In genomic region chr11:34169464-34169894, GRCm38 (mm10) we compare ENCODE assay signal across 10 mouse cellular contexts. TPM values are rescaled to one million over a fixed set of nuclear protein-coding genes. Genes with fewer than 3 reads are reported as not detected.
DNase-seq lines count a peak whose midpoint lies in the region; ATAC-seq lines count a peak whose summit lies in the region.
"Had no signal": no experiment of that assay in that cellular context is flagged by ENCODE, and none has a peak within 500 bp of the region (broad histone marks: within the 10 kb centered on the region; RNA-seq: fewer than 3 reads in every experiment).

No protein-coding gene starts in this region.

- no peaks in the 10 kb centered on the region for H3K9me3 ChIP-seq in limb, embryonic 15.5 days
- H3K9me3 ChIP-seq in midbrain, embryonic 13.5 days: no peaks in the 10 kb centered on the region
- H3K9me3 ChIP-seq: hindbrain, embryonic 13.5 days; megakaryocyte, embryonic 14.5 days had no signal

- H3K9ac ChIP-seq in limb, embryonic 15.5 days: no peak overlapping the region
- no peak overlapping the region for H3K9ac ChIP-seq in midbrain, embryonic 13.5 days (replicated peaks)
- H3K9ac ChIP-seq: hindbrain, embryonic 13.5 days had no signal

- peaks cover 12% of the 10 kb centered on the region for H3K4me1 ChIP-seq in limb, embryonic 15.5 days
- H3K4me1 ChIP-seq in midbrain, embryonic 13.5 days (replicated peaks): no peaks in the 10 kb centered on the region; the same call in 1 of the 2 replicates
- H3K4me1 ChIP-seq: megakaryocyte, embryonic 14.5 days had no signal

- no peak overlapping the region for H3K4me2 ChIP-seq in limb, embryonic 15.5 days
- H3K4me2 ChIP-seq in midbrain, embryonic 13.5 days (replicated peaks): no peak overlapping the region
- H3K4me2 ChIP-seq: hindbrain, embryonic 13.5 days had no signal

- intact Hi-C loops in heart, postnatal 36 days (cut with DNase I): no loop called here

- no peak overlapping the region for H3K27ac ChIP-seq in limb, embryonic 15.5 days
- no peak overlapping the region for H3K27ac ChIP-seq in midbrain, embryonic 13.5 days
- H3K27ac ChIP-seq: hindbrain, embryonic 13.5 days had no signal

- no peaks in the 10 kb centered on the region for H3K36me3 ChIP-seq in limb, embryonic 15.5 days
- H3K36me3 ChIP-seq in midbrain, embryonic 13.5 days: no peaks in the 10 kb centered on the region
- H3K36me3 ChIP-seq: hindbrain, embryonic 13.5 days had no signal

- 15% methylated on average over 5 of the region's 5 CpGs for WGBS in limb, embryonic 15.5 days
- 20% methylated on average over 5 of the region's 5 CpGs for WGBS in midbrain, embryonic 13.5 days

- peak; percentile 26 for DNase-seq in urinary bladder, postnatal 14 days (ENCODE audit: low spot score)
- DNase-seq in urinary bladder, adult 2 months (ENCODE audit: low spot score): no peak
- peak; percentile 16 to 32 for DNase-seq in heart, postnatal 36 days
- no peak for DNase-seq in spleen, postnatal 10 days (ENCODE audit: low spot score in 2 of 2)
- DNase-seq in adrenal gland, postnatal 25 days: no peak
- DNase-seq in thymus, postnatal 25 days: no peak

- H3K4me3 ChIP-seq in limb, embryonic 15.5 days: no peak overlapping the region
- H3K4me3 ChIP-seq in midbrain, embryonic 13.5 days (replicated peaks): no peak overlapping the region
- H3K4me3 ChIP-seq: hindbrain, embryonic 13.5 days; megakaryocyte, embryonic 14.5 days had no signal

- ATAC-seq in limb, embryonic 15.5 days (ENCODE audit: insufficient number of reproducible peaks, low FRiP score, low TSS enrichment, low read depth): peak; percentile 44; the same call in 1 of the 2 replicates
- ATAC-seq in midbrain, embryonic 13.5 days: no peak

- H3K27me3 ChIP-seq in limb, embryonic 15.5 days: no peaks in the 10 kb centered on the region
- no peaks in the 10 kb centered on the region for H3K27me3 ChIP-seq in midbrain, embryonic 13.5 days
- H3K27me3 ChIP-seq: hindbrain, embryonic 13.5 days had no signal

RNA-seq across cellular contexts. Expression of gene Foxi1, which starts 38.4 kb away (rescaled TPM):
- polyA plus RNA-seq in urinary bladder, adult 2 months (2012; rRNA removed): not detected in 2 replicates
- not detected for total RNA-seq in heart, postnatal 36 days (2021)
- not detected in 2 replicates for polyA plus RNA-seq in limb, embryonic 15.5 days (2015; fragmentation: Nextera tagmentation; extraction: Ambion mirVana)
- polyA plus RNA-seq in midbrain, embryonic 13.5 days (2015; fragmentation: Nextera tagmentation; extraction: Ambion mirVana): not detected in 2 replicates
- total RNA-seq in adrenal gland, postnatal 25 days (2021): not detected in 2 replicates
- polyA plus RNA-seq: hindbrain, embryonic 13.5 days had no signal

Comparison
In these comparisons a context has a peak if more than half of its experiments do, and no peak if none do; other contexts are left out.
1. DNase-seq: peak in urinary bladder, postnatal 14 days (single experiment) and heart, postnatal 36 days (2 of 2); none in urinary bladder, adult 2 months (single experiment), spleen, postnatal 10 days (0 of 2), adrenal gland, postnatal 25 days (single experiment) and thymus, postnatal 25 days (single experiment).